Mouse (Mus musculus): ENCODE data around the gene Kpna7.
A peak's percentile ranks its signal among the peaks of the same experiment; 100 is the strongest.

Gene Kpna7

GRCm38 (mm10) chr5:144950428-144951051 lies 133.3 kb downstream of the Kpna7 start:
- peak; percentile 94 for TF ChIP-seq GATA4 (IDR thresholded peaks at IDR 0.05; ENCODE audit: insufficient replicate concordance, low read length)

GRCm38 (mm10) chr5:144949856-144950255 lies 134.0 kb downstream of the Kpna7 start:
- TF ChIP-seq GATA4 (IDR thresholded peaks at IDR 0.05; ENCODE audit: insufficient replicate concordance, low read length): no peak

- TF ChIP-seq GATA4 (IDR thresholded peaks at IDR 0.05; ENCODE audit: insufficient replicate concordance, low read length): no peak
Measured at GRCm38 (mm10) chr5:144948422-144948821, 135.4 kb downstream of the Kpna7 start.

GRCm38 (mm10) chr5:144948002-144948401 lies 135.8 kb downstream of the Kpna7 start:
- TF ChIP-seq GATA4 (IDR thresholded peaks at IDR 0.05; ENCODE audit: insufficient replicate concordance, low read length): no peak

- no peak for TF ChIP-seq GATA4 (IDR thresholded peaks at IDR 0.05; ENCODE audit: insufficient replicate concordance, low read length)
Measured at GRCm38 (mm10) chr5:144946032-144946431, 137.8 kb downstream of the Kpna7 start.

GRCm38 (mm10) chr5:144944932-144945331 lies 138.9 kb downstream of the Kpna7 start:
- TF ChIP-seq GATA4 (IDR thresholded peaks at IDR 0.05; ENCODE audit: insufficient replicate concordance, low read length): no peak

GRCm38 (mm10) chr5:144944370-144944769 lies 139.5 kb downstream of the Kpna7 start:
- TF ChIP-seq GATA4 (IDR thresholded peaks at IDR 0.05; ENCODE audit: insufficient replicate concordance, low read length): no peak

- TF ChIP-seq GATA4 (IDR thresholded peaks at IDR 0.05; ENCODE audit: insufficient replicate concordance, low read length): no peak
Measured at GRCm38 (mm10) chr5:144943346-144943745, 140.5 kb downstream of the Kpna7 start.

GRCm38 (mm10) chr5:144942431-144942830 lies 141.4 kb downstream of the Kpna7 start:
- no peak for TF ChIP-seq GATA4 (IDR thresholded peaks at IDR 0.05; ENCODE audit: insufficient replicate concordance, low read length)

GRCm38 (mm10) chr5:144940904-144941303 lies 142.9 kb downstream of the Kpna7 start:
- no peak for TF ChIP-seq GATA4 (IDR thresholded peaks at IDR 0.05; ENCODE audit: insufficient replicate concordance, low read length)

GRCm38 (mm10) chr5:144937304-144937703 lies 146.5 kb downstream of the Kpna7 start:
- TF ChIP-seq GATA4 (IDR thresholded peaks at IDR 0.05; ENCODE audit: insufficient replicate concordance, low read length): no peak
